Mouse (Mus musculus) large intestine, adult 2 months (tissue): Measurements from ENCODE around the gene Pdcd1lg2. TPM values are rescaled to one million over a fixed set of nuclear protein-coding genes. Genes with fewer than 3 reads are reported as not detected.

ENCODE experiments used
- DNase-seq: peaks from one replicate; pipeline ENCODE4 v3.0.0-alpha.2; 2012; ENCODE audit warnings: low read depth, low spot score
- WGBS: fragments of 180-500 bp; shearing (Covaris S2); methylation state at CpG from one replicate; pipeline ENCODE4 v1.1.7; 2018; 5-methylcytosine and 5-hydroxymethylcytosine counted together
- polyA plus RNA-seq: library from polyadenylated mRNA; depleted of rRNA; stranded (reverse); fragments of >200 nt; gene quantifications from 2 replicates; pipeline ENCODE4 v1.2.3, GENCODE M21; 2012; rRNA removed

Gene Pdcd1lg2
- polyA plus RNA-seq: 0.45 and 1.3 TPM in 2 replicates

- 91% methylated on average over 4 of the region's 4 CpGs for WGBS
- DNase-seq: no peak
These were observed at the start of gene Pdcd1lg2 for GRCm38 (mm10) chr19:29410619-29411018. TSS of gene Pdcd1lg2 (plus strand) at chr19:29410919.

GRCm38 (mm10) chr19:29361468-29362130, 49.1 kb upstream of the Pdcd1lg2 start:
- 1% methylated on average over 33 of the region's 33 CpGs for WGBS
- DNase-seq: peak; percentile 89

GRCm38 (mm10) chr19:29362173-29362930, 48.4 kb upstream of the Pdcd1lg2 start:
- DNase-seq: no peak
- WGBS: 27% methylated on average over 13 of the region's 13 CpGs

GRCm38 (mm10) chr19:29363557-29363956, 47.2 kb upstream of the Pdcd1lg2 start:
- no peak for DNase-seq
- 94% methylated on average over 7 of the region's 7 CpGs for WGBS

- WGBS: 73% methylated on average over 5 of the region's 5 CpGs
- DNase-seq: no peak
These were observed 46.6 kb upstream of the Pdcd1lg2 start for GRCm38 (mm10) chr19:29364076-29364475.

- 58% methylated on average over 3 of the region's 3 CpGs for WGBS
- DNase-seq: no peak
These were observed 45.6 kb upstream of the Pdcd1lg2 start for GRCm38 (mm10) chr19:29365105-29365504.

GRCm38 (mm10) chr19:29366226-29366968, 44.3 kb upstream of the Pdcd1lg2 start:
- 56% methylated on average over 20 of the region's 20 CpGs for WGBS
- DNase-seq: no peak

- DNase-seq: peak; percentile 80
- WGBS: 1% methylated on average over 26 of the region's 26 CpGs
These were observed 43.6 kb upstream of the Pdcd1lg2 start, which contains the start of the genes Plgrkt and Cd274 for GRCm38 (mm10) chr19:29366969-29367622. TSS of gene Plgrkt (minus strand) at chr19:29367390. TSS of gene Cd274 (plus strand) at chr19:29367455.

GRCm38 (mm10) chr19:29368041-29368440, 42.7 kb upstream of the Pdcd1lg2 start:
- 93% methylated on average over 2 of the region's 2 CpGs for WGBS

GRCm38 (mm10) chr19:29368671-29369309, 41.9 kb upstream of the Pdcd1lg2 start:
- no peak for DNase-seq
- 80% methylated on average over 3 of the region's 3 CpGs for WGBS

More at GRCm38 (mm10) chr19:29368041-29368440, 42.7 kb upstream of the Pdcd1lg2 start:
- DNase-seq: no peak

GRCm38 (mm10) chr19:29370112-29370511, 40.6 kb upstream of the Pdcd1lg2 start:
- DNase-seq: no peak
- WGBS: 63% methylated on average over 12 of the region's 12 CpGs

GRCm38 (mm10) chr19:29370545-29371283, 40.0 kb upstream of the Pdcd1lg2 start:
- 82% methylated on average over 7 of the region's 7 CpGs for WGBS
- DNase-seq: no peak

GRCm38 (mm10) chr19:29371284-29372081, 39.2 kb upstream of the Pdcd1lg2 start:
- 60% methylated on average over 18 of the region's 18 CpGs for WGBS
- DNase-seq: no peak

- 22% methylated on average over 4 of the region's 4 CpGs for WGBS
- no peak for DNase-seq
These were observed 38.6 kb upstream of the Pdcd1lg2 start for GRCm38 (mm10) chr19:29372138-29372537.

- WGBS: 72% methylated on average over 3 of the region's 3 CpGs
These were observed 38.1 kb upstream of the Pdcd1lg2 start for GRCm38 (mm10) chr19:29372621-29373020.

GRCm38 (mm10) chr19:29373438-29373837, 37.3 kb upstream of the Pdcd1lg2 start:
- WGBS: 62% methylated on average over 11 of the region's 11 CpGs
- DNase-seq: no peak

More at GRCm38 (mm10) chr19:29372621-29373020, 38.1 kb upstream of the Pdcd1lg2 start:
- no peak for DNase-seq

- no peak for DNase-seq
- WGBS: 91% methylated on average over 9 of the region's 9 CpGs
These were observed 35.8 kb upstream of the Pdcd1lg2 start for GRCm38 (mm10) chr19:29374947-29375346.

GRCm38 (mm10) chr19:29376382-29376781, 34.3 kb upstream of the Pdcd1lg2 start:
- no peak for DNase-seq
- 82% methylated on average over 3 of the region's 3 CpGs for WGBS
